Mouse (Mus musculus) lung, embryonic 14.5 days (tissue): ENCODE measurements around the gene 2810004N23Rik. TPM values are rescaled to one million over a fixed set of nuclear protein-coding genes. Genes with fewer than 3 reads are reported as not detected.
A peak's percentile ranks its signal among the peaks of the same experiment; 100 is the strongest.

Experiments
- ATAC-seq: fragments of 200-750 bp; cut with Nextera tagmentation; 2 replicates; pipeline ENCODE4 v1.8.0; 2017; ENCODE audit warnings: mild to moderate bottlenecking, moderate TSS enrichment, moderate library complexity; ENCODE audit not compliant: insufficient read depth
- DNase-seq: peaks from one replicate; pipeline ENCODE4 v3.0.0-alpha.2; 2015
- H3K27ac ChIP-seq: fragments of 300-500 bp; sonication (generic); 2 replicates; pipeline ENCODE4 v1.5.1; 2014; ENCODE audit warnings: low read depth, mild to moderate bottlenecking, moderate library complexity
- H3K27me3 ChIP-seq: fragments of 300-500 bp; sonication (generic); 2 replicates; pipeline ENCODE4 v1.6.1; 2014; ENCODE audit warnings: low read length, control low read depth; ENCODE audit not compliant: insufficient read depth
- H3K36me3 ChIP-seq: fragments of 300-500 bp; sonication (generic); 2 replicates; pipeline ENCODE4 v1.6.1; 2014; ENCODE audit warnings: control low read depth; ENCODE audit not compliant: insufficient read depth
- H3K4me1 ChIP-seq: fragments of 300-500 bp; sonication (generic); 2 replicates; pipeline ENCODE4 v1.6.1; 2014; ENCODE audit warnings: antibody characterized with exemption, control low read depth; ENCODE audit not compliant: insufficient read depth
- H3K4me2 ChIP-seq: fragments of 300-500 bp; sonication (generic); 2 replicates; pipeline ENCODE4 v1.6.1; 2014; ENCODE audit warnings: mild to moderate bottlenecking
- H3K4me3 ChIP-seq: fragments of 300-500 bp; sonication (generic); 2 replicates; pipeline ENCODE4 v1.5.1; 2014; ENCODE audit warnings: low read depth, low read length
- H3K9ac ChIP-seq: fragments of 300-500 bp; sonication (generic); 2 replicates; pipeline ENCODE4 v1.6.1; 2014
- H3K9me3 ChIP-seq: fragments of 300-500 bp; sonication (generic); 2 replicates; pipeline ENCODE4 v1.6.1; 2016; ENCODE audit warnings: low read depth, low read length, control low read depth
- CTCF ChIP-seq: IDR thresholded peaks from 2 replicates; pipeline ENCODE4 v1.5.1; 2016; ENCODE audit warnings: antibody characterized with exemption, low read depth
- WGBS: fragments of 180-500 bp; shearing (Covaris S2); extraction: QIAGEN DNeasy Blood & Tissue Kit; methylation state at CpG from one replicate; pipeline ENCODE4 v1.1.7; 2014; 5-methylcytosine and 5-hydroxymethylcytosine counted together
- polyA plus RNA-seq: library from polyadenylated mRNA; unstranded; fragments of >200 nt; fragmentation: Nextera tagmentation; extraction: Ambion mirVana; gene quantifications from 2 replicates; pipeline ENCODE4 v1.2.1, GENCODE M21; 2014

2810004N23Rik gene
- polyA plus RNA-seq, 1 experiment from 2014 or later: 44.5 TPM

- ATAC-seq (no peak), DNase-seq (no peak)
- H3K27ac ChIP-seq: no peak overlapping the region
- H3K9me3 ChIP-seq: no peaks in the 10 kb centered on the region
- no peak for TF ChIP-seq CTCF
- no peak overlapping the region for H3K4me3 ChIP-seq
- peaks cover 55% of the 10 kb centered on the region for H3K27me3 ChIP-seq
- WGBS: 65% methylated on average over 8 of the region's 8 CpGs
- H3K9ac ChIP-seq: no peak overlapping the region
- H3K4me2 ChIP-seq: no peak overlapping the region
- peaks cover 8% of the 10 kb centered on the region; the same call in 1 of the 2 replicates for H3K4me1 ChIP-seq
- H3K36me3 ChIP-seq: no peaks in the 10 kb centered on the region
Observed at GRCm38 (mm10) chr8:124795781-124796488, 67.0 kb downstream of the 2810004N23Rik start.

GRCm38 (mm10) chr8:124794486-124794780 is 68.5 kb downstream of the 2810004N23Rik start:
- DNase-seq: peak; percentile 69
- peak; percentile 50 for TF ChIP-seq CTCF
- WGBS: under 1% methylated on average over 25 of the region's 25 CpGs
- no peak overlapping the region for H3K27ac ChIP-seq
- peaks cover 8% of the 10 kb centered on the region; the same call in 1 of the 2 replicates for H3K4me1 ChIP-seq
- H3K4me3 ChIP-seq: peak overlapping the region; percentile 55
- no peaks in the 10 kb centered on the region for H3K36me3 ChIP-seq
- no peak overlapping the region for H3K9ac ChIP-seq
- no peak for ATAC-seq
- H3K4me2 ChIP-seq: peak overlapping the region; percentile 100
- peaks cover 55% of the 10 kb centered on the region for H3K27me3 ChIP-seq
- H3K9me3 ChIP-seq: no peaks in the 10 kb centered on the region

- peak; percentile 17 for DNase-seq
- H3K9ac ChIP-seq: no peak overlapping the region
- H3K27ac ChIP-seq: no peak overlapping the region
- peak overlapping the region; percentile 55 for H3K4me3 ChIP-seq
- peak; percentile 32; the same call in 1 of the 2 replicates for ATAC-seq
- peaks cover 8% of the 10 kb centered on the region; the same call in 1 of the 2 replicates for H3K4me1 ChIP-seq
- WGBS: 1% methylated on average over 81 of the region's 81 CpGs
- no peaks in the 10 kb centered on the region for H3K9me3 ChIP-seq
- H3K36me3 ChIP-seq: no peaks in the 10 kb centered on the region
- peaks cover 55% of the 10 kb centered on the region for H3K27me3 ChIP-seq
- H3K4me2 ChIP-seq: peak overlapping the region; percentile 100
- no peak for TF ChIP-seq CTCF
Observed at GRCm38 (mm10) chr8:124793661-124794485, 69.0 kb downstream of the 2810004N23Rik start.

GRCm38 (mm10) chr8:124793172-124793651 is 69.7 kb downstream of the 2810004N23Rik start:
- Histone ChIP-seq H3K4me3 (peak overlapping the region; percentile 55), H3K27ac (peak overlapping the region; percentile 18; the same call in 1 of the 2 replicates), H3K9me3 (no peaks in the 10 kb centered on the region), H3K36me3 (no peaks in the 10 kb centered on the region), H3K27me3 (peaks cover 55% of the 10 kb centered on the region), H3K4me2 (peak overlapping the region; percentile 100), H3K9ac (no peak overlapping the region), H3K4me1 (peaks cover 8% of the 10 kb centered on the region; the same call in 1 of the 2 replicates)
- no peak for TF ChIP-seq CTCF
- peak; percentile 95 for DNase-seq
- WGBS: 0% methylated on average over 51 of the region's 51 CpGs
- ATAC-seq: peak; percentile 91

- Histone ChIP-seq H3K9ac (no peak within 1 kb of the TSS), H3K36me3 (no peaks in the 10 kb centered on the region), H3K27ac (peak within 1 kb of the TSS; percentile 18; the same call in 1 of the 2 replicates), H3K4me1 (peaks cover 8% of the 10 kb centered on the region; the same call in 1 of the 2 replicates), H3K4me2 (peak within 1 kb of the TSS; percentile 100), H3K4me3 (peak within 1 kb of the TSS; percentile 55), H3K9me3 (no peaks in the 10 kb centered on the region), H3K27me3 (peaks cover 55% of the 10 kb centered on the region)
- TF ChIP-seq CTCF: no peak
- peak; percentile 76 for DNase-seq
- WGBS: under 1% methylated on average over 39 of the region's 39 CpGs
- ATAC-seq: peak; percentile 86
Observed at GRCm38 (mm10) chr8:124792708-124793107, 70.2 kb downstream of the 2810004N23Rik start, which contains the start of gene Trim67. Gene Trim67, plus strand, starts transcription at chr8:124793092.

GRCm38 (mm10) chr8:124792186-124792585 is 70.7 kb downstream of the 2810004N23Rik start:
- no peaks in the 10 kb centered on the region for H3K9me3 ChIP-seq
- ATAC-seq (no peak), DNase-seq (peak; percentile 25)
- H3K27me3 ChIP-seq: peaks cover 55% of the 10 kb centered on the region
- H3K36me3 ChIP-seq: no peaks in the 10 kb centered on the region
- under 1% methylated on average over 32 of the region's 32 CpGs for WGBS
- peaks cover 8% of the 10 kb centered on the region; the same call in 1 of the 2 replicates for H3K4me1 ChIP-seq
- TF ChIP-seq CTCF: no peak
- H3K27ac ChIP-seq: no peak overlapping the region
- peak overlapping the region; percentile 100 for H3K4me2 ChIP-seq
- H3K4me3 ChIP-seq: peak overlapping the region; percentile 55
- H3K9ac ChIP-seq: no peak overlapping the region
